Mouse (Mus musculus): ENCODE results near the gene Prl6a1.

Prl6a1 gene

DNA sequence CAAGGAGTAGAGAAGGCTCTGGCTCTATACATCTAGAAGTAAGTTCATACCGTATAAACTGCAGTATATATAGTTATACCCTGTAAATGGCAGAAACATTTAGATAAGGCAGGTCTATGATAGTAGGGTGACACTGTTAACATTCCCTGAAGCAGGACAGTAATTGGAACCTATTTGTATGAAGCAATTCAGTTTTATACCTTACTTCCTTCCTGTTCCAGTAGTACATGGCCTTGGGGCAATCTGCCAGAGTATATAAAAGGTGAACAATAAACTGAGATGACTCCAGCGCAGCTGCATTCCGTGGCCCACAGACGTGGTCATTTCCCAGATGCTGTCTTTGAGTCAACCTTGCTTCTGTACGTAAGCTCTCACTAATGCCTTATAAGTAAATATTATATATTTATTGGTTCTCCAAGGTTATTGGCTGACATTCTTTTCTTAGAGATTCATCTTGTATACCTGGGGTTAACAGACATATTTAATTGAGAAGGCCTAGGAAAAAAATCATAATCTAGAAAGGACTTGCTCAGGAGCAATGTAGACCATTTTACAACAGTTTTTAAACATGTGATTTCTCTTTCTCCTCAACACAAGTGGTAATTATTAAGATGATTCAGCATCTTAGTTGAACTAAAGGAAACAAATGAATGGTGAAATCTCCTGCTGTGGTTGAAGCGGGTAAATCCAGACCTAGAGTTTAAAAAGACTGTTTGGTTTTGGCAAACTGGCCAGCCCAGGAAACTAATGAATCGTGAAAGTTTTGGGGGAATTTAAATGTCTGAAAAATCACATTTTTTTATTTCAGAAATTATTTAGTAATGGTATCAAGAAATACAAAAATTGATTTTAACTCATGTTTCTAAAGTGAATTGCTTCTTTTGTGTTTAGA, at the start of gene Prl6a1:
Gene Prl6a1 (plus strand): TSS at position 294 of the 892 bp plus-strand sequence.
- no peak for DNase-seq (ENCODE audit: low spot score in 2 of 2)

DNA sequence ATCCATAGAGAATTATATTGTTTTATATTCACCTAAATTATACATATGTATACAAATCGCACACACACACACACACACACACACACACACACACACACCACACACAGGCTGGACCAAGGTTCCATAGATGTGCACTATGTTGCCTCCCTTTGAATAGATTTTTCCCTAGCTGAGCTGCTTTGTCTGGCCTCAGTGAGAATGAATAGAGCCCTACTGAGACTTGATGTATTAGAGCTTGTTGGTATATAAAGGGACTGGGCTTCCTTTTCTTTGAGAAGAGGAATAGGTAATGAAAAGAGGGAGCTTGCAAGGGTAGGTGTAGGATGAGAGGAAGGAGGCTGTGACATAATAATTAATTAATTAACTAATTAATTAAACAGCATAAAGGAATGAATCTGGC, 22.6 kb downstream of the Prl6a1 start:
- no peak for DNase-seq (ENCODE audit: low spot score in 2 of 2)

DNA sequence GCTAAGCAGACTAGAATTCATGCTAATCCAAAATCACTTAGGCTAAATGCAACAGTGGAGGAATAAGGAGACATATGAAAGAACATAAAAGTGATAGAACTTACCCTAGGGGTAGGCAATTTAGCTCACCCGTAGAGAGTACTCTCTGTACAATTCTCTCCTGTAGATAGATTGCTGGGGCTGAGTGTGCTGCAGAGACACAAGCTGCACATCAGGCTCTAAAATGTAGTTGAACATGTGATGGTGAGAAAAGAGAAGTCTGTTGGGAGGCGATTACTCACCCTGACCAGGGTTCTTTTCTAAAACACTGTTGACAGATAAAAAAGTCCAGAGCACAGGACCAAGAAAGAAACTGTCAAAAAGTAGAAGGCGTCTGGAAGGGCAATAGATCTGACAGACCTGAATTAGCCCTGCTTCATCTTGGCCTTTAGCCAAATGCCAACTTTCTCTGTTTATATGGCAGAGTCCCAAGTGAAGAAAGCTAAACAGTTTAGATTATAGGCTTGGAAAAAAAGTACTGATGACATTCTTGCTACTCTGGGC, 30.4 kb downstream of the Prl6a1 start:
- DNase-seq (ENCODE audit: low spot score in 2 of 2): no peak

DNA sequence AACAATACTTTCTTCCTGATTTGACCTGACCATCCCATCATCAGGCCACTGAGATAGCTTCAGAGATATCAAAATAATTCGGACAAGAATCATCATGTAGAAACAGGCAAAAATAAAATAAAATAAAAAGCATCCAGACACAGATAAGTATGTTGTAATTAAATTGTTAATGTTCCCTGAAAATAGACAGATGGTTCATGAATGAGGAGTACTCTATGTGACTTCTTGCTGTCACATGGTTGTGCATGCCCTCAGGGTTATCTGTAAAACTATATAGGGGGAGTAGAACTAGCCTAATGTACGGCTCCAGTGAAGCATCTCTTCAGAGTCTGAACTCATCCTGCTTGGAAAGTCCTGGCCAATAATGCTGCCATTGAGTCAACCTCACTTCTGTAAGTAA, 32.9 kb downstream of the Prl6a1 start, which contains the start of gene Prl8a2:
Gene Prl8a2 (plus strand): TSS at position 301 of the 400 bp plus-strand sequence.
- no peak for DNase-seq (ENCODE audit: low spot score in 2 of 2)
